Mouse (Mus musculus) lung, embryonic 15.5 days (tissue): ENCODE data around the gene Phf20. TPM values are rescaled to one million over a fixed set of nuclear protein-coding genes. Genes with fewer than 3 reads are reported as not detected.

Source experiments
- ATAC-seq: fragments of 200-750 bp; cut with Nextera tagmentation; 2 replicates; pipeline ENCODE4 v1.8.0; 2017; ENCODE audit warnings: moderate number of reproducible peaks, borderline replicate concordance; ENCODE audit not compliant: low FRiP score, low TSS enrichment; ENCODE audit errors: extremely low read depth
- H3K27ac ChIP-seq: fragments of 300-500 bp; sonication (generic); 2 replicates; pipeline ENCODE4 v1.5.1; 2015; ENCODE audit warnings: moderate library complexity, mild to moderate bottlenecking, inconsistent platforms
- H3K27me3 ChIP-seq: fragments of 300-500 bp; sonication (generic); 2 replicates; pipeline ENCODE4 v1.6.1; 2015; ENCODE audit warnings: inconsistent platforms
- H3K36me3 ChIP-seq: fragments of 300-500 bp; sonication (generic); 2 replicates; pipeline ENCODE4 v1.6.1; 2015; ENCODE audit warnings: inconsistent platforms
- H3K4me1 ChIP-seq: fragments of 300-500 bp; sonication (generic); 2 replicates; pipeline ENCODE4 v1.6.1; 2015; ENCODE audit warnings: inconsistent platforms
- H3K4me2 ChIP-seq: fragments of 300-500 bp; sonication (generic); 2 replicates; pipeline ENCODE4 v1.6.1; 2015; ENCODE audit warnings: inconsistent platforms, mild to moderate bottlenecking, moderate library complexity
- H3K4me3 ChIP-seq: fragments of 300-500 bp; sonication (generic); 2 replicates; pipeline ENCODE4 v1.5.1; 2015; ENCODE audit warnings: mild to moderate bottlenecking, inconsistent platforms
- H3K9ac ChIP-seq: fragments of 300-500 bp; sonication (generic); 2 replicates; pipeline ENCODE4 v1.6.1; 2015; ENCODE audit warnings: inconsistent platforms
- H3K9me3 ChIP-seq: fragments of 300-500 bp; sonication (generic); 2 replicates; pipeline ENCODE4 v1.6.1; 2016; ENCODE audit warnings: inconsistent platforms
- WGBS: fragments of 180-500 bp; shearing (Covaris S2); methylation state at CpG from one replicate; pipeline ENCODE4 v1.1.7; 2015; 5-methylcytosine and 5-hydroxymethylcytosine counted together
- polyA plus RNA-seq: library from polyadenylated mRNA; unstranded; fragments of >200 nt; fragmentation: Nextera tagmentation; extraction: Ambion mirVana; gene quantifications from 2 replicates; pipeline ENCODE4 v1.2.1, GENCODE M21; 2015

Phf20 gene
- polyA plus RNA-seq, 1 experiment from 2014 or later, result 62.2 TPM

DNA sequence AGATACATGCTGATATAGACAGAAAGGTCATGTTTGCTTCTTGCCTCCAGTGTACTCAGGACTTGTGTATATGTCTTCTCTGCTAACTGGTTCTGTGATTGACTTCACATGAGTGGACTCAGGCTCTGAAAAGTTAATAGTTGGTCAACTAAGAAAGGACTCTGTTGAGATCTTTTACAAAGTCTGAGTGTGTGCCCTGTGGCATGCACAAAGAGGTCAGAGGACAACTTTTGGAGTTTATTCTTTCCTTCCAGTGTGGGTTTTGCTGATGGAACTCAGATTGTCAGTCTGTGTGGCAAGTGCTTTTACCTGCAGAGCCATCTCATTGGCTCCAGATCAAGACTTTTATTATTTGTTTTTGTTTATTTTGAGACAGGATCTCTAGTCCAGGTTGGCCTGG, 54.5 kb downstream of the Phf20 start:
- Histone ChIP-seq H3K27me3 (no peaks in the 10 kb centered on the region), H3K9ac (no peak overlapping the region), H3K9me3 (no peaks in the 10 kb centered on the region), H3K4me2 (no peak overlapping the region), H3K4me3 (no peak overlapping the region), H3K36me3 (peaks cover 31% of the 10 kb centered on the region), H3K27ac (no peak overlapping the region), H3K4me1 (no peaks in the 10 kb centered on the region)
- ATAC-seq, result no peak

DNA sequence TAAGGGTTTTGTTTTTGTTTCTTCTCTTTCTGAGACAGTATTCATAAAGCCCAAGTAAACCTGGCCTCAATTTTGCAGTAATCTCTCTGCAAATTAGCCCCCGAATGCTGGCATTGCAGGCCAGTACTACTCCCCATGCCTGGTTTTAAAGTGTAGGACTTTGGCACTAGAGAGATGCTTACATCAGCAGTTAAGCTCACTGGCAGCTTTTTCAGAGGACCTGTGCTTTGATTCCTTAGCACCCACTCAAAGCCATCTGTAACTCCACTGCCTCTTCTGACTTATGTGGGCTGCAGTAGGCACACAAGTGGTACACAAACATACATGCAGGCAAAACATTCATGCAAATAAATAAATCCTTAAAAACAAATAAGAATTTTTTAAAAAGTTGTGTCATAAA, 55.0 kb downstream of the Phf20 start:
- ATAC-seq, result no peak
- H3K4me3 ChIP-seq, result no peak overlapping the region
- WGBS, result 100% methylated on average over 1 of the region's 1 CpGs
- H3K9me3 ChIP-seq, result no peaks in the 10 kb centered on the region
- H3K27me3 ChIP-seq, result no peaks in the 10 kb centered on the region
- H3K27ac ChIP-seq, result no peak overlapping the region
- no peak overlapping the region for H3K4me2 ChIP-seq
- no peak overlapping the region for H3K9ac ChIP-seq
- peaks cover 31% of the 10 kb centered on the region for H3K36me3 ChIP-seq
- no peaks in the 10 kb centered on the region for H3K4me1 ChIP-seq

DNA sequence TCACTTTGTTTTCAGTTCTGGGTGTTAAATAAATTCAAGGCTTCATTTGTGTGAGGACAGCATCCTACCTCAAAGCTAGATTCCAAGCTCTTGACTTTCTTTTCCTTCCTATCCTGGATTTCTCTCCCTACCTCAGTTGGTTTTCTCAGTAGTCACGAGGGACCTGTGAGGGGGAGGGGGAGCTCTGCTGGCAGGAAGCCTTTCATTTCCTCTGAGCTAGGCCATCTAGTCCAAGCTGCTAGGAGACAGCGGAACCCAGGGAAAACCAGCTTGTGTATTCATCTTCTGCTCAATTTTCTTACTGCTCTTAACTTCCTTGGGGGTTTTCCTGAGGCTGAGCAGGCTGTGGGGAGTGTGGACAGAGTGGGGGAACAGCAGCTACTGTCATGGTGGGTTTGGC, 60.8 kb downstream of the Phf20 start:
- H3K36me3 ChIP-seq, result peaks cover 40% of the 10 kb centered on the region
- H3K9me3 ChIP-seq, result no peaks in the 10 kb centered on the region
- peak overlapping the region; percentile 40 for H3K27ac ChIP-seq
- H3K27me3 ChIP-seq, result no peaks in the 10 kb centered on the region
- H3K9ac ChIP-seq, result no peak overlapping the region
- no peak for ATAC-seq
- 0 out of 2 replicates have a peak, but pooled peaks cover 6% of the 10 kb centered on the region for H3K4me1 ChIP-seq
- WGBS, result 46% methylated on average over 2 of the region's 2 CpGs
- H3K4me3 ChIP-seq, result no peak overlapping the region
- no peak overlapping the region for H3K4me2 ChIP-seq

DNA sequence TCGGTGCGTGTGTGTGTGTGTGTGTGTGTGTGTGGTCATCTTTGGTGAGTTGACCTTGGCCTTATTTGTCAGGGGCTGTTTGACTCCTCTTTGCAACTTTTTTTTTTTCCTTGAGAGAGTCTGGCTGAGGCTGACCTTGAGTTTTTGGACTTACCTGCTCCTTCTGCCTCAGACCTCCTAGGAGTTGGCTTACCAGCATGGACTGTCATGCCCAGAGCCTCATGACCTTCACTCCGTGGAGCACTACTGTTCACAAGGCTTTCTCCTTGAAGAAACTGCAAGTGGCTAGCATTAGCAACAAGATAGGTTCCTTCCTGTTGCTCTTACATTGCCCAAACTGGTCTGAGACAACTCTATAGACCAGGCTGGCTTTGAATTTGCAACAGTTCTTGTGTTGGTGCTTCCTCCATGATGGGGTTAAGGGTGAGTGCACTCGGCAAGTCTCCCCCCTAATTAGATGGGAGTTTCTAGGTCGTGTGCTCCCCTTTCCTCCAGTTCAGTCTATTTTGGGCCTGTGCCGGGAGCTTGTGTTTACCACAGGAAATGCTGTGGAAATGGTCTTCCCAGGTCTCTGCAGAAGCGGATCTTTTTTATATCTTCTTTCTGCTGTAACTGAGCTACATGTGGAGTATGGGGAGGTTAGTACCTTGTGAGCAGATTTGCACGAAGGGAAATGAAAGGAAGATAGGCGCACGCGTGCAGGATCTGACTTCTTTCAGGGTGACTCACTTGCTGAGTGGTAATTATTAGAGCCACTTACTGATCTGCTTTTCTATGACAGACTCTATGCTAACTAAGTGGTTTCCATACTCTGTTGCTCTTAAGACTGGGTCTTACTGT, 61.9 kb downstream of the Phf20 start:
- Histone ChIP-seq H3K36me3 (peaks cover 30% of the 10 kb centered on the region), H3K27ac (peak overlapping the region; percentile 40), H3K4me3 (no peak overlapping the region), H3K9me3 (no peaks in the 10 kb centered on the region), H3K9ac (no peak overlapping the region), H3K27me3 (no peaks in the 10 kb centered on the region), H3K4me1 (0 out of 2 replicates have a peak, but pooled peaks cover 6% of the 10 kb centered on the region), H3K4me2 (no peak overlapping the region)
- WGBS, result 73% methylated on average over 11 of the region's 11 CpGs
- no peak for ATAC-seq

DNA sequence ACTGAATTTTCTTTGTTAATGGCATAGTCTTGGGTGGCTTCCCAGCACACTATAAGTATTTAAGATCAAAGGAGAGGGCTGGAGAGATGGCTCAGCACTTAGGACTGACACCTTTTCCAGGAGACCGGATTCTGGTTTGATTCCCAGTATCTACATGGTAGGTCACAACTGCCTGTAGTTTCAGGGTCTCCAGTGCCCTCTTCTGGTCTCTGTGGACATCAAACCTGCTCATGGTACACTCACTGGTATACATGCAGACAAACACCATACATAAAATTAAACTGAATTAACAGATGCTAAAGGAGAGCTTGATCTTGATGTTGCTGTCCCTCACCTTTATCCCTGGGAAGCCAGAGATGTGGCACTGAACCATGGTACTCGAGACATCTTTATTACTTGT, 64.7 kb downstream of the Phf20 start:
- WGBS, result 86% methylated on average over 2 of the region's 2 CpGs
- no peak overlapping the region for H3K4me2 ChIP-seq
- no peaks in the 10 kb centered on the region for H3K9me3 ChIP-seq
- peaks cover 18% of the 10 kb centered on the region for H3K36me3 ChIP-seq
- ATAC-seq, result no peak
- H3K9ac ChIP-seq, result no peak overlapping the region
- no peak overlapping the region for H3K4me3 ChIP-seq
- H3K4me1 ChIP-seq, result 0 out of 2 replicates have a peak, but pooled peaks cover 6% of the 10 kb centered on the region
- H3K27me3 ChIP-seq, result no peaks in the 10 kb centered on the region
- no peak overlapping the region for H3K27ac ChIP-seq

DNA sequence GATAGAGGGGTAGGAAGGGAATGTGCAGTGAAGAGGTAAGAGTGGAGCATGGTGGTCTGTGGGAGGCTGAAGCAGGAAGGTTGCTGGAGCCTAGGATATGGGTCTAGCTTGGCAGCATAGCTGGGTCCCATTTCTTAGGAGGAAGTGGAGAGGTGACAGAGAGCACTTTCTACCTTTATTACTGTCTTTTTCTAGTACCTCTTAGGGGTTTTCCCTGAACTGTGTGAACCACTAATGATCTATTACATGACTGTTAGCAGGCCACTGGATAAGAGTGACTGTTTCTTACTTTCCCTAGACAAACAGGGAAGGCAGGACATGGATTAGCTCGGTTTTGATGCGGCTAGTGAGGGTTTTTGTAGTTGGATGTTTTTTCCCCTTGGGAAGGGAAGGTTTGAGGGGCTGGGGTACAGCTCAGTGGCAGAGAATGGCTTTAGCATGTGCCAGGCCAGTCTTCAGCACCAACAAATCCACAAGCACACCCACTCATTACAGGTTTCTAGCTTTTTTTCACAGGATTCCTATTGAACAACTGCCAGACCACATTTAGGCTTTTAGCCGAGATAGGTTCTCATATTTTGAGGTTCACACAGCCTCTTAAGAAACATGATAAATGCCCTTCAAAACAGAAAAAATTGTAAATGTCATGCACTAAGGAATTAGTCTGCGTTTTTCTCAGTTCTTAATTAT, 67.1 kb downstream of the Phf20 start:
- WGBS, result 81% methylated on average over 4 of the region's 4 CpGs
- Histone ChIP-seq H3K4me3 (no peak overlapping the region), H3K9ac (no peak overlapping the region), H3K27me3 (no peaks in the 10 kb centered on the region), H3K4me2 (no peak overlapping the region), H3K36me3 (peaks cover 20% of the 10 kb centered on the region), H3K27ac (no peak overlapping the region), H3K4me1 (0 out of 2 replicates have a peak, but pooled peaks cover under 1% of the 10 kb centered on the region), H3K9me3 (no peaks in the 10 kb centered on the region)
- ATAC-seq, result no peak

DNA sequence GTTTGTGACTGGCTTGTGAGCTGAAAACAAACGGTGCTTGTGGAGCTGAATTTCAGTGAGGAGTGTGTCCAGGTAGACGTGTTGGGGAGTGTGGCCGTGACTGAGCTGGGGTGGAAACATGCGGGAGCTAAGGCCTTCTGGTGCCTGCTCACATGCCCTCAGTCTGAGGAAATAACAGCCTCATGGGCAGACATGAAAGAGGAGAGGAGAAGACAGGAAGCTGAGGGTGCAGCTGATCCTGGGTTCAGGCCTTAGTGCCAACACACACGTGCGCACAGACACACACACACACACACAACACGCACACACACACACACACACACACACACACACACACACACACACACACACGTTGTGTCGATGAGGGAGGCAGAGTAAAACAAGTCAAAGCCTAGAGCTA, 71.4 kb downstream of the Phf20 start:
- H3K9me3 ChIP-seq, result no peaks in the 10 kb centered on the region
- H3K4me1 ChIP-seq, result no peaks in the 10 kb centered on the region
- no peak overlapping the region for H3K9ac ChIP-seq
- H3K4me3 ChIP-seq, result no peak overlapping the region
- peaks cover 11% of the 10 kb centered on the region for H3K36me3 ChIP-seq
- no peak overlapping the region for H3K27ac ChIP-seq
- no peak overlapping the region for H3K4me2 ChIP-seq
- H3K27me3 ChIP-seq, result no peaks in the 10 kb centered on the region
- 94% methylated on average over 9 of the region's 9 CpGs for WGBS
- ATAC-seq, result no peak

DNA sequence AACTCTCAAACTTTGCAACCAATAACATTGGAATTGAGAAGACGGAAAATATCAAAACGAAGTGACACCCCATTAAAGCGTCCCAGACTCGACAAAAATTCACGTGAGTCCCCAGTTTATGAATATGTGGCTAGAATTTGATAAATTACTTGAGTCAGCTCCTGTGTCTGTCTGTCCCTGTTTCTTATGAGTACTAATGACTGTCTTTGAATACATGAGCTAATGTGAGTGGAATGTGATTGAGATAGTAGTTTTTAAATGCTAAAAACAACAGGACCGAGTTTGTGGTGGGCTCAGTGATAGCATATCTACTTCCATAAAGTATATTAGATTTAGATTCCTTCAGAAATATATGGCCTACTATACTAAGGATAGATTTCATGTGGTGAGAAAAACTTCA, 76.3 kb downstream of the Phf20 start:
- Histone ChIP-seq H3K27ac (no peak overlapping the region), H3K36me3 (peaks cover 21% of the 10 kb centered on the region), H3K27me3 (no peaks in the 10 kb centered on the region), H3K4me1 (no peaks in the 10 kb centered on the region), H3K9ac (no peak overlapping the region), H3K4me3 (no peak overlapping the region), H3K4me2 (no peak overlapping the region), H3K9me3 (no peaks in the 10 kb centered on the region)
- ATAC-seq, result no peak
- WGBS, result 82% methylated on average over 6 of the region's 6 CpGs

DNA sequence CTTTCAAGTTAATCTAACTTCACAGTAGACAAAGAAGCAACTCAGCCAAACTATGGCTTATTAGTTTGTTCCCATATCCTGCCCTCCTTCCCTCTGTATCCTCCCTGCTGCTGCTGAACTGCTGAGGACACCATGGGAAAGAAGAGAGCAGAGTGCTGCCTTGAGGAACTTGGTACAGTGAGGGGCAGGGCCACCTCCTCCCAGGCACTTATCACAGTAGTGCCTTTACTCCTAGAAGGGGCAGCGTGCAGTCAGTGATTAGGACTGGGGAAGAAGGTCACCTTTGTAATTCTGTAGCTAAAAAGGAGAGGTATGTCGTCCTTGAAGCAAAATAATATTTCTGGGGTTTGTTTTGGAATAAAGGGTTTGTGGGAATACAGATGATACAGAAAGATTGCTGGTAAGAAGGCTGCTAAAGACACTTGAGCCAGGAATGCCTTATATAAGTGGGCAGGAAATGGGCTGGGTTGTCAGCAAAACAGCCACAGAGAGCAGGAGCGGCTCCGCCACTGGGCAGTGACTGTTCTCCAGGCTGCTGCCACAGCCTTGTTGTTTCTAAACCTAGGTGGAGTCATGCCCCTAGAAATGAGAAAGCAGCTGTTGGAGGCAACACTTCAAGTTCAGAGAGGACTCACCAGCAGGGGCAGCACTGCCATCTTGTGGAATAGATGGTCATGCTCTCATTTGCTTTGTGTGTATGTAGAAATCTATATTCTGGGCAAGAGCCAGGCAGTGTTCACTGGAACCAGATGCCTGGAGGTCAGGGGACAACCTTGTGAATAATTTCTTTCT, 82.2 kb downstream of the Phf20 start:
- no peak overlapping the region for H3K27ac ChIP-seq
- no peak overlapping the region for H3K4me3 ChIP-seq
- H3K4me1 ChIP-seq, result no peaks in the 10 kb centered on the region
- H3K9ac ChIP-seq, result no peak overlapping the region
- WGBS, result 37% methylated on average over 4 of the region's 4 CpGs
- H3K36me3 ChIP-seq, result peaks cover 14% of the 10 kb centered on the region; the same call in 1 of the 2 replicates
- peak; percentile 70; the same call in 1 of the 2 replicates for ATAC-seq
- H3K9me3 ChIP-seq, result no peaks in the 10 kb centered on the region
- H3K27me3 ChIP-seq, result no peaks in the 10 kb centered on the region
- no peak overlapping the region for H3K4me2 ChIP-seq

DNA sequence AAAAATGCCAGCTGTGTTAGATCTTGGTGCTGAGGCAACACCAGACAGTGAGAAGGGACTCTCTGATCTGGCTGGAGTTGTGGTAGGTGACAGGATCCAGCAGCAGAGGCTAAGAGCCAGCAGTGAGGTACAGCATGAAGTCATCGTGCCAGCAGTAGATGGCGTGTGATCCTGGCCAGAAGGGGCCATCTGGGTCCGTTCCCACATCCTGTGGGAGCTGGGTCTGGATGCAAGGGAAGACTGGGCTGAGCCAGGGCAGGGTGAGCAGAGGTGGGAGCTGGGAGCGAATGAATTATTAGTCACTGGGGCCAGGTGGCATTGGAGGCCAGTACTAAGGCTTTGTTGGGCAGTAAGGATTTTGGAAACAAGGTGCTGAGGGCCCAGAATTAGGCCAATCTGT, 85.0 kb downstream of the Phf20 start:
- no peak overlapping the region for H3K27ac ChIP-seq
- H3K9me3 ChIP-seq, result no peaks in the 10 kb centered on the region
- H3K4me1 ChIP-seq, result no peaks in the 10 kb centered on the region
- WGBS, result 79% methylated on average over 4 of the region's 4 CpGs
- no peak for ATAC-seq
- H3K36me3 ChIP-seq, result peaks cover 16% of the 10 kb centered on the region; the same call in 1 of the 2 replicates
- H3K9ac ChIP-seq, result no peak overlapping the region
- H3K4me2 ChIP-seq, result no peak overlapping the region
- H3K27me3 ChIP-seq, result no peaks in the 10 kb centered on the region
- H3K4me3 ChIP-seq, result no peak overlapping the region

DNA sequence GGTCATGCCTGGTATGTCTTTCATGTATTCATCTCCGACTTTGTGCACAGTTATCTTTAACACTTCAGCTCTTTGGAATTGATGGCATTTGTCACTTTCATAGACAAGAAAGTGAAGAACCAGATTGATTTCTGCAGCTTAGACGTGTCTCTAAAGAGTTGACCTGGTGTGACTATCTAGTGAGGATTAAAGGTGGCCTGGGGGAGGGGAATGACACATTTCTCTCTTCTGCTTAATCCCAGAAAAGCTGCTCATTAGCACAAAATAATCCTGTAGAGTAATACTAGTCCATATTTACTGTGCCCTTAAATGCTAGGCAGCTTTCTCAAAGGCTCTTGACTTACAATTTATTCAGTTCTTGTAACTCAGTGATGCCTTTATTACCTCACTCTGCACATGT, 88.9 kb downstream of the Phf20 start:
- no peaks in the 10 kb centered on the region for H3K9me3 ChIP-seq
- ATAC-seq, result no peak
- no peaks in the 10 kb centered on the region for H3K27me3 ChIP-seq
- 68% methylated on average over 2 of the region's 2 CpGs for WGBS
- peaks cover 27% of the 10 kb centered on the region for H3K36me3 ChIP-seq
- no peak overlapping the region for H3K27ac ChIP-seq
- H3K9ac ChIP-seq, result no peak overlapping the region
- H3K4me1 ChIP-seq, result no peaks in the 10 kb centered on the region
- H3K4me2 ChIP-seq, result no peak overlapping the region
- no peak overlapping the region for H3K4me3 ChIP-seq

DNA sequence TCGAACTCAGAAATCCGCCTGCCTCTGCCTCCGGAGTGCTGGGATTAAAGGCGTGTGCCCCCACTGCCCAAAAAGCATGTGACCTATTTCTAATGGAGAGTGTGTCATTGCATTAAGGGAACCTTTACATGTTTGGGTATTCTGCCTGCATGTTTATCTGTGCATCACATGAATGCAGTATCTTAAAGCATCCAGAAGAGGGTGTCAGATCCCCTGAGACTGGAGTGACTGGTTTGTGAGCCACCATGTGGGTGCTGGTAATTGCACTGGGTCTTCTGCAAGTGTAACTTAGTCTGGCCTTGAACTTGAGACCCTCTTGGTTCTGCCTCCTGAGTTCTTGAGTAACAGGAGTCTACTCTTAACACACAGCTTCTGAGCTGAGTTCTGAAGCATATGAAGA, 90.5 kb downstream of the Phf20 start:
- 92% methylated on average over 4 of the region's 4 CpGs for WGBS
- H3K4me1 ChIP-seq, result no peaks in the 10 kb centered on the region
- H3K9me3 ChIP-seq, result no peaks in the 10 kb centered on the region
- H3K9ac ChIP-seq, result no peak overlapping the region
- no peaks in the 10 kb centered on the region for H3K27me3 ChIP-seq
- H3K27ac ChIP-seq, result no peak overlapping the region
- no peak overlapping the region for H3K4me3 ChIP-seq
- peaks cover 35% of the 10 kb centered on the region for H3K36me3 ChIP-seq
- ATAC-seq, result no peak
- no peak overlapping the region for H3K4me2 ChIP-seq
